Mouse (Mus musculus): Measurements from ENCODE around the gene Casp8ap2. TPM values are rescaled to one million over a fixed set of nuclear protein-coding genes. Genes with fewer than 3 reads are reported as not detected.

Casp8ap2 gene
- 55.4 and 59.6 TPM in 2 replicates for polyA plus RNA-seq (2015; fragmentation: Nextera tagmentation; extraction: Ambion mirVana)

DNA sequence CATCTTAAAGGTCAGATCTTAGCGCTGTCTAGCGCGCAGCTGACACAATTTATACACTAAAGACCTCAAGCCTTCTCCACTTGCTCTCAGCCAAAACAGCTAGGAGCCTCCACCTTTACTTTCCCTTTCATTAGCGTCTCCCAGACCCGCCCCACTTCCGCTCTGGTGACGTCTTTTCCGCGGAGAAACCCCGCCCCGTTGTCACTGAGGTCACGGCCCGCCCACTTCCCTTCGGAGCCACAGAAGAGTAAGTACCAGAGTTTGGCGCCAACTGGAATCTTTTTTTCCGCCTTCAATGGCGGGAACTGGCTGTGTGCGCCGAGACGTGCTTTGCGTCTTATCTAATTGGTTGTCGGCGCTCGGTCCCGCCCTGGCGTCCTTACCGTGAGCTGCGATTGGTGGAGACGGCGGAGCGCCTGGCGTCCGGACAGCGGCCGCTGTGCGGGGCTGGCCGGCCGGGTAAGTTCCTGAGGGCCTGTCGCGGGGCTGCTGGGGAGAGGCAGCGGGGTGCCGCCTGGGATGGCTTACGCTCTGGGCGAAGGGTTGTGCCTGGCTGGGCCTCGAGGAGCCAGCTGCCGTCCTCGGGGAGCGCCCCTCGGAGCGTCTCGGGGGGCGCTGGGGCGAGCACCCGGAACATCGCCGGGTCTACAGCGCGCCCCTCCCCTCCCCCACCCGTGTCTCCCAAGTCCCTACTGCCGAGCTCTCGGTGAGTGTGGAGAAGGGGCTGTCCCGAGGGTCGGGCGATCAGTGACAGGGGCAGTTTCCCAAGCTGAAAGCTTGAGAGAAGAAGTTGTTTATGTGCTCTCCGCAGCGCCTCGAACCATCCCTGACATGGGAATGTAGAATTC is at the start of gene Casp8ap2:
TSS of gene Casp8ap2 (plus strand) at position 418 of the 848 bp plus-strand sequence.
- WGBS = under 1% methylated on average over 65 of the region's 67 CpGs
- H3K36me3 ChIP-seq = peaks cover 3% of the 10 kb centered on the region; the same call in 1 of the 2 replicates
- H3K9me3 ChIP-seq = no peaks in the 10 kb centered on the region
- H3K27me3 ChIP-seq = no peaks in the 10 kb centered on the region
- peak within 1 kb of the TSS; percentile 60 for H3K4me2 ChIP-seq
- H3K27ac ChIP-seq = peak within 1 kb of the TSS; percentile 90
- H3K4me3 ChIP-seq = peak within 1 kb of the TSS; percentile 91
- peak within 1 kb of the TSS; percentile 70 for H3K9ac ChIP-seq
- peak; percentile 99 for ATAC-seq (ENCODE audit: insufficient number of reproducible peaks, low FRiP score, low TSS enrichment, low read depth)
- peaks cover 10% of the 10 kb centered on the region; the same call in 1 of the 2 replicates for H3K4me1 ChIP-seq

DNA sequence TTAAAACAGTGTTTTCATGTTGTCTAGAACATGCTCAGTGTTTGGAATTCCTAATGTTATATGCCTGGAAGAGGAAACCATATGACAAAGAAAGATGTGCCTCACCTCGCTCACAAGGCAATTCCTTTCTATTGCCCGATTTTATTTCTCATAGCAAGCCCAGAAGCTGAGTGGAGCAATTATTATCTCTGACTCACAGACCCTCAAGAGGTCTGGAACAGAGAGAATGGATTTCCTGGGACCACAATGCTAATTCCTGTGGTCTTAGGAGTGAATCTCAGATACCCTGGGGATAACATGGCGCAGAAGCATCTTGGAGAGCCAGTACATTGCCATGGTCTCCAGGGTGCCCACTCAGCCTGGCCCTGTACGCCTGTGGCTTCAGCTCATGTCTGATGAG is 46.2 kb upstream of the Casp8ap2 start:
- Histone ChIP-seq H3K4me1 (peaks cover 6% of the 10 kb centered on the region; the same call in 1 of the 2 replicates), H3K27me3 (no peaks in the 10 kb centered on the region), H3K9me3 (no peaks in the 10 kb centered on the region), H3K4me2 (no peak overlapping the region), H3K36me3 (peaks cover 7% of the 10 kb centered on the region; the same call in 1 of the 2 replicates), H3K27ac (no peak overlapping the region), H3K9ac (no peak overlapping the region), H3K4me3 (no peak overlapping the region)
- no peak for ATAC-seq (ENCODE audit: insufficient number of reproducible peaks, low FRiP score, low TSS enrichment, low read depth)
- 64% methylated on average over 4 of the region's 4 CpGs for WGBS

DNA sequence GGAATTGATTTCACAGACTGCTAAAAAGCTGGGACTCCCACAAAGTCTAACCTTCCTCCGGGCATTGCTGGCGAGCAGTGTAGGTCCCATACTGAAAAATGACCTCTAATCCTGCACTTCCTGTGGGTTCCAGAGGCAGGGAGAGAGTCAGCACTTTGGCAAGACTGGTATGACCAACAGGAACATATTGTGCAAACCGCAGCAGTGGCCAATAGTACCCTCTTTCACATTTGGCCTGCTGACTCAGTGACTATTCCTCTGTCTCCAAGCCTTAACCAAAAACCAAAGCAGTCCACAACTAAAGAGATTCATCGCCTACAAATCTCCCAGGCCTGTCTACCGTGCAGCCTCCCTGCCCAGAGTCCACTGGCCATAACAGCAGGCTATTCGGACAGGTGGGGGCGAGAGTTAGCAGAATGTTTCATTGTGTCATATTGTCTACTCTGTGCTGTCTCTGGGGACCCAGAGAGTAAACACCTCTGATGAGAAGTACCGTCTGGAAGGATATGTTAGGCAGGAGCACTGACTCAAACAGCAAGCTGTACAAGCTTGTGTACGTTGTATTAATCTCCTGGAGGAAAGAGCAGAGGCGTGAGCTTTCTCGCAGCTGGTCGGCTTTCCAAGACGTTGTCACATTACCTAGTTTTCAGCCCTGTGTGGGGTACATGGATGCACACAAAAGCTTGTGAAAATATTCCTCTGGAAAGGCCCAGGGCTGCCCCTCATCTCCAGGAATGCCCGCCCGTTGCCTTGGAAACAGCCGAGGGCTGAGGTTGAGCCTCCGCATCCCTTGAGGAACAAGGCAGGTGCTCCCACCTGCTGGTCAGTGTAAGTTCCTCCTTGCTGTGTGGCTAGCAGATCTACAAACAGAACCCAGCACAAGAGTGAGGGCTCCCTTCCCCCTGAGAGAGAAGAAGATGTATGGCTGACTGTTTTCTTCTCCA is 45.0 kb upstream of the Casp8ap2 start:
- 57% methylated on average over 17 of the region's 17 CpGs for WGBS
- peaks cover 6% of the 10 kb centered on the region; the same call in 1 of the 2 replicates for H3K4me1 ChIP-seq
- no peaks in the 10 kb centered on the region for H3K27me3 ChIP-seq
- H3K4me2 ChIP-seq = no peak overlapping the region
- H3K4me3 ChIP-seq = no peak overlapping the region
- H3K9me3 ChIP-seq = no peaks in the 10 kb centered on the region
- no peaks in the 10 kb centered on the region for H3K36me3 ChIP-seq
- no peak overlapping the region for H3K9ac ChIP-seq
- ATAC-seq (ENCODE audit: insufficient number of reproducible peaks, low FRiP score, low TSS enrichment, low read depth) = no peak
- no peak overlapping the region; the same call in none of the 2 replicates for H3K27ac ChIP-seq

DNA sequence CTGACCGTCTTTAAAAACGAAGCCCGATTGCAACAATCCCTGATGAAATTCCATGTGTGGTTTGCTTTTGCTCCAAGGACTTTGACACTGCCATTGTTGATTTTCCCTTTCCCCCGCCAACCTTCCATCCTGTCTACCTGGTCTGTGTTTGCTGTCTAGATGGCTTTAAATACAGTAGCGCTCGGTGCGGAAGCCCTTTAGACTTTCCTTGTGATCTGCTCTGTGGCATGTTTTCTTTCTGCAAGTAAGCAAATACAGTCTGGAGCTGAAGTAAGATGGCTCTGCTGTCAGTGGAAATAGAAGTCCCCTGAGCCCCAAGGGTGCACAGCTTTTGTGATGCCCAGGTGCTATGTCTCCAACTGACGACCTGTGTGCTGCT is 44.3 kb upstream of the Casp8ap2 start:
- no peak for ATAC-seq (ENCODE audit: insufficient number of reproducible peaks, low FRiP score, low TSS enrichment, low read depth)
- Histone ChIP-seq H3K36me3 (no peaks in the 10 kb centered on the region), H3K4me2 (no peak overlapping the region), H3K27me3 (no peaks in the 10 kb centered on the region), H3K9me3 (no peaks in the 10 kb centered on the region), H3K27ac (no peak overlapping the region; the same call in 1 of the 2 replicates), H3K4me1 (peaks cover 6% of the 10 kb centered on the region; the same call in 1 of the 2 replicates), H3K9ac (no peak overlapping the region), H3K4me3 (no peak overlapping the region)
- WGBS = 84% methylated on average over 8 of the region's 8 CpGs

DNA sequence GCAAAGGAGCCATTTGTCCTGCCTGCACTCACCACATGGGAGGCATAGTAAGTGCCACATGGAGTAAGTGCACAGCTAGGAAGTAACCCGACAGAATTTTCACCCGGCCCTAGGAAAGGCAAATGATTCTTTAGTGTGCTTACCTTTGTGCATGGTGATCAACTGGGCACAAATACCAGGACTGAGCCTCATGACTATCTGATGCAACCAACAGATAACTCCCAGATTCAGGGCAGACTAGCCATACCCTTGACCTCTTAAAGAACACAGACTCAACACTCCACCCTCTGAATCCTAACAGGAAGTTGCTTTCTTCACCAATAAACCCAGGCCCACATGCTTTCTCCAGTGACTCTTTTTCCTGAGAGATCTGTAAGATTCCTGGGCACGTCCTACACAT is 43.8 kb upstream of the Casp8ap2 start:
- H3K36me3 ChIP-seq = 0 out of 2 replicates have a peak, but pooled peaks cover 2% of the 10 kb centered on the region
- H3K27me3 ChIP-seq = no peaks in the 10 kb centered on the region
- no peak for ATAC-seq (ENCODE audit: insufficient number of reproducible peaks, low FRiP score, low TSS enrichment, low read depth)
- WGBS = 54% methylated on average over 3 of the region's 3 CpGs
- peaks cover 6% of the 10 kb centered on the region; the same call in 1 of the 2 replicates for H3K4me1 ChIP-seq
- no peak overlapping the region for H3K4me3 ChIP-seq
- H3K9me3 ChIP-seq = no peaks in the 10 kb centered on the region
- no peak overlapping the region for H3K4me2 ChIP-seq
- no peak overlapping the region for H3K27ac ChIP-seq
- H3K9ac ChIP-seq = no peak overlapping the region

DNA sequence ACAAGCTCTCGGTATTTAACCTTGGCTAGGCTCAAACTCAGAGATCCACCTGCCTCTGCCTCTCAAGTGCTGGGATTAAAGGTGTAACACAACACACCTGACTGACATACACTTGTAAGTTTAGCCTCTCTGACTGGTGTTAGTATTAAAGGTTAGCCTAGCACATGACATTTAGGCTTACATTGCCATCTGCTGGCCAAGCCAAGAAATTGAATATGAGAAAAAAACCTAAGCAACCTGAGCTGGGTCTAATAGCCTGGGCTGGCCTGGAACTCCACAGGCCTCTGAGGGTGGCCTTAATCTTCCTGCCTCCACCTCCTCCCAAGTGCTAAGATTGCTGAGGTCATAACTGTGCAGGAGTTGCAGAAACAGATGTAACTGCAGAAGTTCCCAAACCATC is 43.1 kb upstream of the Casp8ap2 start:
- 0 out of 2 replicates have a peak, but pooled peaks have one; percentile 45 for ATAC-seq (ENCODE audit: insufficient number of reproducible peaks, low FRiP score, low TSS enrichment, low read depth)
- Histone ChIP-seq H3K4me1 (peaks cover 6% of the 10 kb centered on the region; the same call in 1 of the 2 replicates), H3K4me2 (no peak overlapping the region), H3K36me3 (0 out of 2 replicates have a peak, but pooled peaks cover 2% of the 10 kb centered on the region), H3K9me3 (no peaks in the 10 kb centered on the region), H3K4me3 (no peak overlapping the region), H3K9ac (no peak overlapping the region), H3K27me3 (no peaks in the 10 kb centered on the region), H3K27ac (no peak overlapping the region)
- 61% methylated on average over 1 of the region's 1 CpGs for WGBS

DNA sequence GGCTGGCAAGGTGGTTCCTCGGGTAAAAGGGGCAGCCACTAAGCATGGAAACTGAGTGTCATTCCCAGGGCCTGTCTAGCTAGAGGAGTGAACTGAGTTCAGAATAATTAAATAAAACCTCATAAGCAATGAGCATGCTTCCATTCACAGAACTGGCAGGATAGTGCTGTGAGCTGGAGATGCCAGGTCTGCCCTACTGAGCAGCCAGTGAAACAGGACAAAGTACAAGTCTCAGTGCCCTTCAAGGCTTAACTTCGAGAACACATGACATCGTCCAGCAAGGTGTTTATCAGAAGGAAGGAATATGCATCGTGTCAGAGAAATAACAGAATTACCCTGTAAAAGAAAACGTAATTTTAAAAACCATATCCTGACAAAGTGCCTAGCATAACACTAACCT is 41.7 kb upstream of the Casp8ap2 start:
- 85% methylated on average over 5 of the region's 5 CpGs for WGBS
- Histone ChIP-seq H3K27me3 (no peaks in the 10 kb centered on the region), H3K4me2 (no peak overlapping the region), H3K4me1 (peaks cover 6% of the 10 kb centered on the region; the same call in 1 of the 2 replicates), H3K9me3 (no peaks in the 10 kb centered on the region), H3K36me3 (0 out of 2 replicates have a peak, but pooled peaks cover 2% of the 10 kb centered on the region), H3K9ac (no peak overlapping the region), H3K4me3 (no peak overlapping the region), H3K27ac (no peak overlapping the region)
- ATAC-seq (ENCODE audit: insufficient number of reproducible peaks, low FRiP score, low TSS enrichment, low read depth) = no peak

DNA sequence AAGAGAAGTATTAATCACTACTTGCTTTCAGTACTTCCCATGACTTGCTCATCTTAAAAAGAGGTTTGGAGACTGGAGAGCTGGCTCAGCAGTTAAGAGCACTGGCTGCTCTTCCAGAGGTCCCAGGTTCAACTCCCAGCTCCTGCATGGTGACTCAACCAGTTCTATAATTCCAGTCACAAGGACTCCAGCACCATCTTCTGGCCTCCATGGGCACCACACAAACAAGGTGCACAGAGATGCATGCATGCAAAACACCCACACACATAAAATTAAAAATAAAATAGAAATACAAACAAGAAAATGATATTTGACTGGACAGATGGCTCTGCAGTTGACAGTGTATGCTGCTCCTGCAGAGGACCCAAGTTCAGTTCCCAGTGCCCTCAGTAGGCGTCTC is 40.6 kb upstream of the Casp8ap2 start:
- no peak for ATAC-seq (ENCODE audit: insufficient number of reproducible peaks, low FRiP score, low TSS enrichment, low read depth)
- Histone ChIP-seq H3K27ac (no peak overlapping the region), H3K4me1 (peaks cover 6% of the 10 kb centered on the region; the same call in 1 of the 2 replicates), H3K4me3 (no peak overlapping the region), H3K36me3 (0 out of 2 replicates have a peak, but pooled peaks cover 2% of the 10 kb centered on the region), H3K9ac (no peak overlapping the region), H3K27me3 (no peaks in the 10 kb centered on the region), H3K9me3 (no peaks in the 10 kb centered on the region), H3K4me2 (no peak overlapping the region)
- 94% methylated on average over 1 of the region's 1 CpGs for WGBS

DNA sequence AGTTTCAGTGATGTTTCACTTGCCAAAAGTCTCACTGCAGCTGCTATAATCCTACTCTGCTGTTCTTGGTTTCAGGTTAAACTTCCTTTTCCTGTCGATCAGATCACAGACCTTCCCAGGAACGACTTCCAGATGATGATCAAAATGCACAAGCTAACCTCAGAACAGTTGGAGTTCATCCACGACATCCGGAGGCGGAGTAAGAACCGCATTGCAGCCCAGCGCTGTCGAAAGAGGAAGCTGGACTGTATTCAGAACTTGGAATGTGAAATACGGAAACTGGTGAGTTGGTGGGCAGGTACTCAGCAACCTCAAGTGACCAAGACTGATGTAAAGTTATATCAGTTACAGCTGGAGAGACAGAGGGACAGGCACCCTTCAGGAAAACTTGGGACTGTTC is 40.1 kb upstream of the Casp8ap2 start:
- H3K9ac ChIP-seq = no peak overlapping the region

DNA sequence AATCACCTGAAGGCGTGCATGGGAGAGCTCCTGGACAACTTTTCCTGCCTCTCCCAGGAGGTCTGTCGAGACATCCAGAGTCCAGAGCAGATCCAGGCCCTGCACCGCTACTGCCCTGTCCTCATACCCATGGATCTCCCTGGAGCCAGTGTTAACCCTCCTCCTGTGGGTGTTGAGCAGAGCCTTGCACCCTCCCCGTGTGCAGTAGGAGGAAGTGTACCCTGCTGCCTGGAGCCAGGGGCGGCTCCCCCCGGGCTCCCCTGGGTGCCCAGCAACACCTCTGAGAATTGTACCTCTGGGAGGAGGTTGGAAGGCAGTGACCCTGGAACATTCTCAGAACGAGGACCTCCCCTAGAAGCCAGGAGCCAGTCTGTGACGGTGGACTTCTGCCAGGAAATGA is 35.4 kb upstream of the Casp8ap2 start:
- Histone ChIP-seq H3K4me2 (no peak overlapping the region), H3K9me3 (no peaks in the 10 kb centered on the region), H3K27me3 (no peaks in the 10 kb centered on the region), H3K9ac (no peak overlapping the region), H3K36me3 (0 out of 2 replicates have a peak, but pooled peaks cover 7% of the 10 kb centered on the region), H3K4me3 (no peak overlapping the region), H3K27ac (no peak overlapping the region), H3K4me1 (no peaks in the 10 kb centered on the region)
- WGBS = 81% methylated on average over 8 of the region's 8 CpGs
- ATAC-seq (ENCODE audit: insufficient number of reproducible peaks, low FRiP score, low TSS enrichment, low read depth) = no peak

More for the DNA sequence above, 40.1 kb upstream of the Casp8ap2 start:
- H3K4me1 ChIP-seq = peaks cover 2% of the 10 kb centered on the region; the same call in 1 of the 2 replicates
- no peak overlapping the region for H3K27ac ChIP-seq
- H3K36me3 ChIP-seq = 0 out of 2 replicates have a peak, but pooled peaks cover 5% of the 10 kb centered on the region
- no peak overlapping the region for H3K4me2 ChIP-seq
- no peaks in the 10 kb centered on the region for H3K9me3 ChIP-seq
- no peak overlapping the region for H3K4me3 ChIP-seq
- no peak for ATAC-seq (ENCODE audit: insufficient number of reproducible peaks, low FRiP score, low TSS enrichment, low read depth)
- 36% methylated on average over 9 of the region's 9 CpGs for WGBS
- no peaks in the 10 kb centered on the region for H3K27me3 ChIP-seq

DNA sequence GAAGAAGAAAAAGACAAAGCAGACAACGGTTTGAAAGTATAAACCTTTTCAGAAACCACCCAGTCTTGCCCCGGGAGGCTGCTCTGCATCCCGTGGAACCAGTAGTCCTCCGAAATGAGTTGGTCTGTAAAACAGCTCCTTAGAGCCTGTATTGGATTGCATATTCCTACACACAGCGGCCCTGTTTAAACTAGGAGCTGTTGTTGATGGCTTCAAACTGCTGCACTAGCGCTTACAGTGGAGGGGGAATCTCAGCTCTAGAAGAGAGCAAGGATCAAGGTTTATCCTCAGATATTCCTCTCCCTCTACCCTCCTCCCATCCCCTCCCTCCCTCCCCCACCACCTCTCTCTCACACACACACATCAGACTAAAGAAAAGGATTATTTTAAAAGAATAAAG is 31.1 kb upstream of the Casp8ap2 start:
- ATAC-seq (ENCODE audit: insufficient number of reproducible peaks, low FRiP score, low TSS enrichment, low read depth) = no peak
- Histone ChIP-seq H3K9me3 (no peaks in the 10 kb centered on the region), H3K4me3 (no peak overlapping the region), H3K4me1 (no peaks in the 10 kb centered on the region), H3K27me3 (no peaks in the 10 kb centered on the region), H3K9ac (no peak overlapping the region), H3K4me2 (no peak overlapping the region), H3K27ac (no peak overlapping the region), H3K36me3 (0 out of 2 replicates have a peak, but pooled peaks cover 5% of the 10 kb centered on the region)
- WGBS = 69% methylated on average over 6 of the region's 6 CpGs

All from limb, embryonic 15.5 days (tissue).